In genomic region chr9:19621843-19622822, GRCm38 (mm10) we compare ENCODE assay signal across 8 mouse cellular contexts. TPM values are rescaled to one million over a fixed set of nuclear protein-coding genes. Genes with fewer than 3 reads are reported as not detected.
A peak's percentile ranks its signal among the peaks of the same experiment; 100 is the strongest.
DNase-seq lines count a peak whose midpoint lies in the region; ATAC-seq lines count a peak whose summit lies in the region.

Zfp317 (plus strand) TSS chr9:19622102.

- DNase-seq in MEL-GATA-1-ER (ENCODE audit: extremely low read depth, low read depth) = peak; percentile 100
- DNase-seq in cerebellum, adult 8-10 months = peak; percentile 85
- peak; percentile 98 for DNase-seq in forelimb bud, embryonic 11.5 days (ENCODE audit: low read depth, low spot score)
- peak; percentile 98 for DNase-seq in layer of hippocampus, adult 9-10 months (ENCODE audit: low spot score)
- DNase-seq in ovary, postnatal 10 days (ENCODE audit: low spot score) = peak; percentile 56
- peak; percentile 79 to 85 for DNase-seq in thymus, postnatal 10 days (ENCODE audit: low spot score in 2 of 2)

- ATAC-seq in hematopoietic stem cell, adult 5-6 weeks (replicated peaks in 1 of 2; ENCODE audit: insufficient read depth in 1 of 2, low FRiP score in 2 of 2, low TSS enrichment in 1 of 2, low read depth in 1 of 2, poor library complexity in 2 of 2, severe bottlenecking in 2 of 2) = peak; percentile 96 to 98
- peak; percentile 98 for ATAC-seq in lung, embryonic 16.5 days (ENCODE audit: low read depth)

- H3K27me3 ChIP-seq in lung, embryonic 16.5 days (ENCODE audit: control insufficient read depth, insufficient read depth, low read depth, low read length) = no peaks in the 10 kb centered on the region

- H3K27ac ChIP-seq in lung, embryonic 16.5 days (ENCODE audit: low read length) = peak within 1 kb of the TSS; percentile 95

- 2% methylated on average over 35 of the region's 35 CpGs for WGBS in lung, embryonic 16.5 days

- no peaks in the 10 kb centered on the region for H3K9me3 ChIP-seq in lung, embryonic 16.5 days (ENCODE audit: control insufficient read depth, low read length)

- H3K36me3 ChIP-seq in lung, embryonic 16.5 days (ENCODE audit: control insufficient read depth, insufficient read depth, low read length) = no peaks in the 10 kb centered on the region; the same call in 1 of the 2 replicates

- peak within 1 kb of the TSS; percentile 51 for H3K4me2 ChIP-seq in lung, embryonic 16.5 days (ENCODE audit: low read depth, low read length)

- H3K4me3 ChIP-seq in lung, embryonic 16.5 days (ENCODE audit: low read length) = peak within 1 kb of the TSS; percentile 78

- peak within 1 kb of the TSS; percentile 76 for H3K9ac ChIP-seq in lung, embryonic 16.5 days (ENCODE audit: low read length)

- no peaks in the 10 kb centered on the region for H3K4me1 ChIP-seq in lung, embryonic 16.5 days (replicated peaks; ENCODE audit: control insufficient read depth, insufficient read depth, low read length)

RNA-seq across cellular contexts. Expression of gene Zfp317, which starts in this region (rescaled TPM):
- 38.0 and 44.7 TPM in 2 replicates for total RNA-seq in hematopoietic stem cell, adult 5-6 weeks (2017)
- 26.6 and 26.8 TPM in 2 replicates for polyA plus RNA-seq in lung, embryonic 16.5 days (2015; fragmentation: Nextera tagmentation; extraction: Ambion mirVana)

Comparison
In these comparisons a context has a peak if more than half of its experiments do, and no peak if none do; other contexts are left out.
1. Peak in every context shown above with its lines: DNase-seq, ATAC-seq, H3K4me3 ChIP-seq and H3K27ac ChIP-seq.